Mouse (Mus musculus) T-helper 2 cell (primary cell): ENCODE data around the gene Cbfb.

ENCODE experiments used
- in situ Hi-C: fragments of 300-600 bp; cut with MboI, MseI; formaldehyde crosslinking; loops from one replicate; pipeline ENCODE4 v1.15.1; 2025; ENCODE audit warnings: high pct_unique_total_duplicates

Cbfb gene

DNA sequence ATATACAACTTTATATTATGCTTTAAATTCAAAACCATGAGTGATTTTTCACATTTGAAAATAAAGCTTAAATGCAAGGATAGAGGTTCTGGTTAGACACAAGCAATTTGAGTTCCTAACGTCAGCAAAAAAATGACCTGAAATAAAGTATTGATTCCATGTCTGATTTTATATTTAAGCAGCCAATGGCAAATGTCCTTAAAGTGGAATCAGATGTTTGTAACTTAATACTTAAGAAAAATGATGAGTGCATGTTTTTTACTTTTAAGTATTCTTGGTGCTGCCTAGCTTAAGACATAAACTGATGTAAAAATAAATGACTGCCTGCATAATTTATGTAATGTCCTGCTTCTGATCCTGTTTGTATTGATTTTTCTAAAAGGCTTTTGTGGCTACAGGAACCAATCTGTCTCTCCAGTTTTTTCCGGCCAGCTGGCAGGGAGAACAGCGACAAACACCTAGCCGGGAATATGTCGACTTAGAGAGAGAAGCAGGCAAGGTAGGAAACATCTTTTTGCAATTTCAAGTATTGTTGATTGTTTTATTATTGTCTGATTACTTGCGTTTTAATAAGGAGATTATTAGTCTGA is 7.8 kb downstream of the Cbfb start:
- in situ Hi-C loops, result no loop called here

DNA sequence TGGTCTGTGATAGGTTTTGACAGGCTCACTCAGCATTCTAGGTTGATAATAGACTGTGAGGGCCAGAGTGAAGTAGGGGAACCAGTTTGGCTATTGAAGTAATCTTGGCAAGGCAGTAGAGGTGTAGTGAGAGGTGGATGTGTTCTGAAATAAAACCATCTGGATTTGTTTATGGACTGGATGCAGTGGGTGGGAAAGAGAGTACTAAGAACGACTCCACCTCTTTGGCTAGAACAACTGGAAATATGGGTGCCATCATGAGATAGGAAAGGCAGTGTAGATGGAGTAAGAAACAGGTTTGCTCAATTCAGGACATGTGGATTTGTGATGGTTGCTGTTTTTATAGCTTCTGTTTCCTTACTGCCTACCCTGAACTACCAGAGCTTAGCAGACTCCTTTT is 11.7 kb downstream of the Cbfb start:
- in situ Hi-C loops, result no loop called here

DNA sequence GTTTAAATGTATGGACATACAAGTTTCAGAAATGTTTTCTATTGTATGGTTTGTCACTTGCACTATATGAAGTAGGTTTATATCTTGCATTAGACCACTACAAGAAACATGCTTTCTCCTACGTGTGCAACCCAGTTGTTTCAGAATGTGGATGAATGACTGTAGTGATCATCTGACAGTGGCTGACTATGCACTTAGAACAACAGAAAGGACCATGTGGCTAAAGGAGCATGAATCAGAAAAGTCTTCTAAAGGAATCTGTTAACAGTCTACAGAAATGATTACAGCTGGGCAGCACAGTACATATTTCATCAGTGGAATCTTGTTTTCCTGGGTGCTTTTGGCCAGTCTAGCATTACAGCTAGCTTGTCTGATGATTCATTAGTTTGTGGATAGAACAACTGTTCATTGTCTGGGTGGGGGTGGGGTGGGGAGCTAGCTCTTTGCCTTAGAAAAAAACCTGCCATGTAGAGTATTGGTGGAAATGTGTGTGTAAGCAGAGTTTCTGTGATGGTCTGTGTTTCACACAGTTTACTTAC is 16.1 kb downstream of the Cbfb start:
- in situ Hi-C loops, result no loop called here

DNA sequence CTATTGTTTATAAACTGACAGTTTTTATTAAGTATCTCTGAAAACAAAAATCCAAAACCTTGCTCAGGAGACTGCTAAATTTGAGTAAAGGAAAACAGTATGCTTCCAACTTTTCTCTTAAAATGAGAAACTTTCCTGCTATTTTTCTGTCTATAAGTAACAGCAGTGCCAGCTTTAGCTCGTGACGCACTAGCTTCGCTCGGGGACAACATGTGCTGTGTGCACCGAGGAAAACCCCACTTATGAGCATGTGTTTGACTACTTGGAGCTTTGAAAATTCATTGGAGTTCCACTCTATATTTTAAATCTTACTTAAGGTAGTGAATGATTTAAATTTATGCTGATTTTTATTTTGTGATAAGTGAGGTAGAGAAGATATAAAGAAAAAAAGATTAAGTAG is 21.7 kb downstream of the Cbfb start:
- in situ Hi-C loops, result no loop called here

DNA sequence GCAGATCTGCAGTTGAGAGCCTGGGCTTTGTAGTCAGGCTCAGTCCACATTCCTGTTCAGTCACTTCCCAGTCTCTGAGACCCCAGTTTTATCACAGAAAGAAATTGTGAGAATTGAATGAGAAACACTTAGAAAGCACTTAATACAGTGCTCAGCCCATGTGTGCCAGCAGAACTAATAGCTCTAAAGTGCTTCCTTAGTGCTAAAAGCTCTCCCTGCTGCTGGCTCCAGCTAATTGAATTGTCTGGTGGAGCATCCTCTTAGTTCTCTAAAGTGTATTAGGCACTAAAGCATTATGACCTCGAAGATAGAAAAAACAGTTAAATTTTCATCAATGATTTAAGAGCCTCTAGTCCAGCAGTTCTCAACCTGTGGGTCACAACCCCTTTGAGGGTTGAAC is 35.3 kb downstream of the Cbfb start:
- in situ Hi-C loops, result no loop called here

DNA sequence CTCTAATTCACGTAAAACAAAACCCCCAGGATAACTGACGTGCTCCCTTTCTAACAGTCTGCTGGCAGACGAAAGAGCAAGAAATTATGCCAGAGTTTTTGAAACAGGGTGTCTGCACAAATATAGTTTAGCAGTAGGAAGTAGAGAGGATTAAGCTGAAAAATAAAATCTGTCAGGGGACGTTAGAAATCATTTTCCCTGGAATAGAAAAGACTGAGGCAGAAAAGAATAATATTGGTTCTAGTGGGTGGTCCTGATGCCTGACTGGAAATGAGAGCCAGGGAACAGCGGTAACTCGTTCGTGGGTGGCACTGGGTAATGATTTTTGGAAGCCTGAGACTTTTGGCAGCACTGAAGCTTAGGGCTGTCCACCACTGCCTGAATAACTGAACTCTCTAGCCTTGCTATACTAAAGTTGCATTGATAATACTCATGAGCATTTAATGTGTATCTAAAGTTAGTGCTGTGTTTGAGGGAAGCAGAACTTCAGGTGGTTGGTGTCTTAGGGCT is 36.3 kb downstream of the Cbfb start:
- in situ Hi-C loops, result no loop called here

DNA sequence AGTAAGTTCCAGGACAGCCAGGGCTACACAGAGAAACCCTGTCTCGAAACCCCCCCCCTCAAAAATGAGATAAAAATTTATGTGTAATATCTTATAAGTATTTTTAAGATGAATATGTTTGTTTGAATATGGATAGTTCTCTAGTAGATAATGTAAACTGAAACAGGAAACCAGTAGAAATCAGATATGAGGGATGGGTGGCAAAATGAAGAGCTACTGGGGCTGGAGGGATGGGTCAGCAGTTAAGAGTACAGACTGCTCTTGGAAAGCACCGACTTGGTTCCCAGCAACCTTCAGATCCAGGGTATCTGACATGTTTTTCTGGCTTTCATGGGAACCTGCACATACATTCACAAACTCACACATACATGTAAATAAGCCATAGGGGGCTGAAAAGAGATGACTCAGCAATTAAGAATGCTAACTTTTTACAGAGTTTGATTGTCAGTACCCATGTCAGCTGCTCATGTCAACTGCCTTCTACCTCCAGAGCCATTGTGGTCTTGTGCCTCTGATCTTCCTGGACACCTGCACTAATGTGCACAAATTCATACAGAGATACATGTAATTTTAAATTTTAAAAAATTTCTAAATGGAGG is 37.3 kb downstream of the Cbfb start:
- in situ Hi-C loops, result no loop called here

DNA sequence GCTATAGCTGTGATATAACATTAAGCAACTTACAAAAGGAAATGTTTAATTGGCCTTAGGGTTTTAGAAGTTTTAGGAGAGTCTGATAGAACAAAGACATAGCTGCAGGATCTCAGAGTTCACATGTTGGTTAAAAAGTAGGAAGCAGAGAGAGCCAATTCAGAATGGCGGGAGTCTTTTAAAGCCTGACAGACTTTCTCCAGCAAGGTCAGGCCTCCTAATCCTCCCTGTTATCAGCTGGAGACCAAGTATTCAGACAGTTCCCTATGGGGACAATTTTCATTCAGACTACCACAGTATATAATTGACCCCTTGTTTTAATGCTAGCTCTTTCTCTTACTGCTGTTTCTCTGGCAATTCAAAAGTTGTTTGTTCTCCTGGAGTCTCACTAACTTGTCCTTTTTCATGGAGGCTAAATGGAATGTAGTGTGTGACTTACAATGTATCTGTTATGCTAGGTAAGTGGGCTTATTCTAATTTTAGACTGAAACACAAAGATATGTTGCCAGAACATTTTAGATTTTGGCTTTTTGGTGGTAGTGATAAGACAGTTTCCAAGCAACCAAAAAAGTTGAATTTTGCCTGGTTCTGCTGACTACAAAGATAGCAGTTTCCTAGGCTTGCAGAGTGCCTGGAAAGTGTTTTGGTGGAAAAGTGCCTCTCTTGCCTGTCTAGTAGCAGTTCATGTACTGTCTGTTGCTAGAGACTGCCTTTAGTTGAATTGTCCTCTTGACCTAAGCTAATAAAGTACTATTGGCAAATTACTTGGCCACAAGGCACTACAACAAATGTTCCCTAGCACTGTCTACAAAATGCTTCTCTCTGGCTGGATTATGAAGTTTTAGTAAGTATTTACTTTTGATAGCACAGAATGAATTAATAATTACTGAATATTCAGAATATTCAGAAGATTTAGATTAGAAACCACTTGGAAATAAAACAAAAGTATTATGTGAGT is 39.0 kb downstream of the Cbfb start:
- in situ Hi-C loops, result no loop called here

DNA sequence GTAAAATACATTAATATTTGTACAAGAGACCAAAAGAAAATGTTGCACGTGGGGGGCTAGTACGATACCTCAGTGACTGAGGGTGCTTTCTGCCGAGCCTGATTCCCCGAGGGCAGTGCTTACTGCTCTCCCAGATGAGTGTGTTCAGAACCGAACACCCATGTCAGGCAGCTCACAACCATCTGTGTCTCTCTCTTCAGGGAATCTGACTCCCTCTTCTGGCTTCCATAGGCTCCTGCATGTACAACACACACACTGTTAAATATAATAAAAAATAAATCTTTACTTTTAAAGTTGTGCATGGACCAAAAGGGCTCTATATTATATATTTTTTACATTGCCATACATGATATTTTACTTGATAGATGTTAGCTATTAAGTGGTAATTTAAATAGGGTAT is 43.6 kb downstream of the Cbfb start:
- in situ Hi-C loops, result no loop called here

DNA sequence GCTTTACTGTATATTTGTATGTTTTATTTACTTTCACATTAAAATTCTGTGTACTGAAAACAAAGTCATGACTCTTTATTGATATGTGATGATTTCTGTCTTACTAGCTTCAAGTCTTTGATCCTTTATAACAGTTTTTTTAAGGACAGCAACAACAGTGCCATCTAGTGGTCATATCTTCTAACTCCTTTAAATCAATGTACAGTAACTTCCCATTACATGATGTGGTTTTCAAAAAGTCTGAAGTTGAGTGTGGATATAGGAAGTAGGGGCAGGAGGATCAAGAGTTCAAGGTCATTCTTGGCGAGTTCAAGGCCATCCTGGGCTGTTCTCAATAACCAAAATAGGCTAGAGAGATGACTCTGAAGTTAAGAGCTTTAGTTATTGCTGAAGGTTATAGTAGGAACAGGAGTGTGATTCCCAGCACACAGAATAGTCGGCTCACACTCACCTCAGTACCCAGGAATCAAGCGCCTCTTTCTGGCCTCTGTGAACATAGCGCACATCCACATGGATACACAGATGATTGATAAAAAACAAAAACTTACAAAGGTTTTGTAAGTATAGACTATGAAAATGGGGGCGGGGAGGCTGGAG is 47.5 kb downstream of the Cbfb start:
- in situ Hi-C loops, result loop anchor here (5.0 kb wide), 1 partner anchor 96 kb away; no protein-coding TSS in a partner anchor

DNA sequence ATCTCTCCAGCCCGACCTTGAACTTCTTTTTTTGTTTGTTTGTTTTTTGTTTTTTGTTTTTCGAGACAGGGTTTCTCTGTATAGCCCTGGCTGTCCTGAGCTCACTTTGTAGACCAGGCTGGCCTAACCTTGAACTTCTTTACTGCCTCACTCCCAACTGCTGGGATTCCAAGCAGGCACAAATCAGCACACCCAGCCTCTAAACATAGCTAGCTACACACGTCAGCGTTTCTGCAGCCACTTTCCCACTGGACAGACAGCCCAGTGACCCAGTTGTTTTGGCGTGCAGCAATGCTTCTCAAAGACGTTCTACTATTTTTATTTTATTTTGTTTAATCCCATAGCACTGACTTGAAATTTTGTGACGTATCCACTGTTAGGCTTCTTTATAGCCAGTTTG is 53.4 kb downstream of the Cbfb start:
- in situ Hi-C loops, result no loop called here

DNA sequence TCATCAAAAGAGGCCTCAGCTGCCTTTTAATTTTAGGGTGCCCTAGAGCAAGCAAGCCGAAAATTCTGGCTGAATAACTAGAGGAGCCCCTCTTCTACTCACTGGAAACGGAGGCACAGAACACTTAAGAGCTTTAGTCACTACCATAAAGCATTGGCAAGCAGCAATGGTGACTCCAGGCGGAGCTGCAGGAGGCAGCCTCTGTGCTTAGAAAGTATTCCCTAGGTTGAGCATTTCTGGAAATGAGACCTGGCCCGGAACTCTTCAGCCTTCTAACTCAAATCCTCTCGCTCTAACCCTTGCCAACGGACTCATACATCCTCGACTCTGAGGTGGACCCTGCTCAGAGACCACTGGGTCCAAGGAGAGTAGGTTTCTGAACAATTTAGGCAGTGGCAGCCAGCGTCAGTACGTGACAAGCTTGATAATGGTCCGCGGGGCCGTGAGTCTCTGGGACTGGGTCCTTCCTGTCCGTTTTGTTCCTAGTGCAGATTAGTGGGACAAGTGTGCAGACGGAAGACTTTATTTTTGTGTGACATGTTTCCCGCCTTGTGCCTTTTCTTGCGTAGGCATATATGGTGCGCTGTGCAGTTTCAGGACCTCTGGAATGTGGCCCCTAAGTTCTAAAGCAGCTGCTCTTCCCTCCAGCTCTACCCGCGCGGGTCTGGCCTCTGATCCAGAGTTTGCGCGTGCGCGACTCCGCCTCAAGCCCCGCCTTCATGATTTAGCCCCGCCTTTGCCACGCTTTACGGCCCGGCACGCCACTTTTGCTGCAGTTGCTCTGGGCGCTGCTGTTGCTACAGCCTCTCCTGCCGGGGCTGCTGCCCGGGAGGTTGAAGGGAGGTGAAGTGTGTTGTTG is 54.2 kb downstream of the Cbfb start, which contains the start of gene D230025D16Rik:
Gene D230025D16Rik, plus strand, starts transcription at position 733 of the 859 bp plus-strand sequence.
- in situ Hi-C loops, result loop anchor here (5.0 kb wide), 1 partner anchor 52 kb away; the partner anchor contains the start of gene Cbfb

DNA sequence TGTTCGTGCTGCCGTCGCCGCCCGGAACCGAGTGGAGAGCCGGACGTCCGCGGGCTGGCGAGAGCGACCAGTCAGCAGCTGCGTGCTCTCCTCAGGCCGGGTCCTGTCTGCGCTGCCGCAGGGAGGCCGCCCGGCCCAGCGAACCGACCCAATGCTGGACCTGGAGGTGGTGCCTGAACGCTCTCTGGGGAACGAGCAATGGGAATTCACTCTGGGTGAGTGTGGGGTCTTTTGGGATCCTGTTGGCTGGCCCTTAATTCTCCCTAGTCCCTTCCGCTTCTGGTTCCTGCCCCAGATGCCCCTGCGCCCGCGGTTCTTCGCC is 54.8 kb downstream of the Cbfb start:
- in situ Hi-C loops, result loop anchor here (5.0 kb wide), 1 partner anchor 53 kb away; the partner anchor contains the start of gene Cbfb

DNA sequence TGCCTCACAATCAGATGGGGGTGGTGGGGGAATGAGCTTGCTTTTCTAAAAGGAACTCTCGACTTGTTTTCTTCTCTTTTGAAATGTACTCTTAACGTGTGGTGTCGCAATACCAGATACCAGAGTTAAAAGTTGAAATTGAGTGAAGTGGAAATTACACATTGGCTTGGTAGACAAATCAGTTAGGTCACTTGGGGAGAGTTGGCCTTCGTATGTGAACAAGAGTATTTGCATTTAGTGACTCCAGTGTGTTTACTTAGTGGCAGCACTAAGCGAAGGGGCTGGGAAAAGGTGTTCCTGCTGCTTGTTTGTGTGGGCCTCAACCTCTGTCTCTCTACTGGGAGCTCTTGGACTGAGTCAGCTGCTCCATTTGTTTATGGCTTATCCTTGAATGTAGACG is 55.4 kb downstream of the Cbfb start:
- in situ Hi-C loops, result loop anchor here (5.0 kb wide), 1 partner anchor 54 kb away; the partner anchor contains the start of gene Cbfb

DNA sequence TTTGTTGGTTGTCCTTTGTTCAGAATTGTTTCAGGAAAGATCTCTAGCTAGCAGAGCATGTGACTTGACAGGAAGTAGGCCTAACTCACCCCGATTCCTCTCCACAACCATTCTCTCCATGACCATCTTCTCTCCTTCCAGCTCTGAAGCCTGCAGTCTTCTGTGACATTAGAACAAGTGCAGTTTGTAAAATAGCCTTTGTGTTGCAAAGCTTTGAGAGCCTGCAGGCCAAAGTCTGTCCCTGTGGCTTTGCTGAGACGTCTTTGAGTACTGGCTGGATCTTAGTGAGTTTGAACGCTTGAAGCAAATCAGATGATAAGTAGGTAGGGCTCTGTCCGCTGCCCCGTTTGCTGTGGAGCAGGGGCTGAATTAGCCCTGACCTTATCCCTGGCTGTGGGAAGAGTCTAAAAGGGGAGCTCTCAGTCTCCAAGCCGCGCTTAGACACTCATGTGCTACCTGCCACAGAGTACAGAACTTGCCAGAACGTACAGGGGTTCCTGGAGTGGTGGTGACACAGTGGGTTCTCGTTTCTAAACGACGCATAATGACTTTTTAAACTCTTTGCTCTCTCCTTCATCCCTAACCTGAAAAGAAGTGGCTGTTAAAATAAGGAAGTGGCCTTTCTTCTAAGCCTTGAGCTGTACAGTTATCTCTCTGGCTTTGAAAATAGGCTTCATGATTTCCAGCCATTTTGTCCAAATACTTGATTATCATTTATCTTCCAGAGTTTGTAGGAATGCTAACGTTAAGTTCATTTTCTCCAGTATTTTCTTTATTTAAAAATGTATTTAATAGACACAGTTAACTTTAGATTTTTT is 61.2 kb downstream of the Cbfb start:
- in situ Hi-C loops, result loop anchor here (10.0 kb wide), 1 partner anchor 567 kb away; no protein-coding TSS in a partner anchor

DNA sequence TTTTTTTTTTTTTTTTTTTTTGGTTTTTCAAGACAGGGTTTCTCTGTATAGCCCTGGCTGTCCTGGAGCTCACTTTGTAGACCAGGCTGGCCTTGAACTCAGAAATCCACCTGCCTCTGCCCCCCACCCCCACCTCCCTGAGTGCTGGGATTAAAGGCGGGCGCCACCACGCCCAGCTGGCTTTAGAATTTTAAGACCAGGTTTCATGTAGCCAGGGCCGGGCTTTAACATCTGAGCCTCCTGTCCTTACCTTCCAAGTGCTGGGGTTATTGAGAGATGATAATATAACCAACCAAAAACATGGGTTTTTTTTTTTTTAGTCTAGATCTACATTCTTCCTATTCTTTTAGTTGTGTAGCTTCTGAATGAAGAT is 61.8 kb downstream of the Cbfb start:
- in situ Hi-C loops, result loop anchor here (10.0 kb wide), 1 partner anchor 568 kb away; no protein-coding TSS in a partner anchor

DNA sequence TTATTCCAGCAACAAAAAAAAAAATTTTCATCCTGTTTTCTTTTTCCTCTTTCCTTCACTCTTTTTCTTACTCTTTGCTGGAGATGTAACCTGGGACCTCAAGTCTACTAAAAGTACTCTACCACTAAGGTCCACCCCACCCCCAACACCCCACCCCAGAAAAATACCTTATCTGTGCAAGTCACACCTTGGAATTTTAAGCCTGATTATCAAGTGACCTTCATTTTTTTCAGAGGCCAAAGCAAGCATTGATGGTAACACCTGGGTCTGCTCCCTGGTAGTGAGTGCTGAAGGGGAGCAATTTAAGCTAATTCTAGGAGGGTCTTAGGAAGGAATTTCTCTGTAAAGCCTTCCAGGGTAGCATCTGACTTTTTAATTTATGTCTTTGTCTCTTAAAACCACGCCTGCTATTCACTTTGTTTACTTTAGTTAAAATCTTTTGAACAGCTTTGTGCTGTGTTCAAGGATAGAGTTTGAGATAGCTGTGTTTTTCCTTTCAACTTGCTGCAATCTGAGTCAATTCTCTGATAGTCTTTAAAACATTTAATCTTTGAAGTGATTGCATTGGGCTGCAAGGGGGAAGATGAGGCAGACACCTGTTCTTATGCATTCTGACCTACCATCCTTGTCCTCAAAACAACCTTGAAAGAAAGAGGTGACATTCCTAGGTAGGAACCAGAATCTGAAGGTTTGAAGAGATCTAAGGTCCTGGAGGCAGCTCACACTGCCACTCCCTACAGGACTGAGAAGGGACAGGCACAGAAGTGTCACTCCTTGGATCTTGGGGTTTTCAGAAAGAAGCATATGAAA is 62.9 kb downstream of the Cbfb start:
- in situ Hi-C loops, result loop anchor here (10.0 kb wide), 1 partner anchor 569 kb away; no protein-coding TSS in a partner anchor

DNA sequence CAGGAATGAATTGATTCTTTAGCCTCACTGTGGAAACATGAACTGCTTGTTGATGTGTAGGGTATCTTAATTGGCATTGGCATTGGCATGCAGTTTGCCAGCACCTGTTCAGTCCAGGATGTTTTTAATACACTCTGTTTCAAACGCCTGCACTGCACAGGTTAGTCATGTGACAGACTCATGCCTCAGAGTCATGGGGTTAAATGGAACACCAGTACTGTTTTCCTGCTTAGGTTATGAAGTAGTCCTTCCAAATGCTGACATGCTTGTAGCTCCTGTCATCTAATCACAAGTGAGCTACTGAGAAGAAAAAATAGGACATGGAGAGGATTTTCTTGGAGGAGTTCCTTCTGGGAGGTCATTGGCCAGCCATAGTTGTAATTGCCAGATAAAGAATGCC is 64.7 kb downstream of the Cbfb start:
- in situ Hi-C loops, result loop anchor here (10.0 kb wide), 1 partner anchor 570 kb away; no protein-coding TSS in a partner anchor
